Mouse (Mus musculus): ENCODE data around the gene Chpt1.

The Chpt1 gene

GRCm38 (mm10) chr10:88403021-88403420, 100.9 kb downstream of the Chpt1 start:
- DNase-seq: no peak

All from kidney, postnatal 36 days (tissue).